Mouse (Mus musculus) brown adipose tissue, adult 24 weeks (tissue): Measurements from ENCODE around the gene Arid5b. TPM values are rescaled to one million over a fixed set of nuclear protein-coding genes. Genes with fewer than 3 reads are reported as not detected.

Source experiments
- H3K27ac ChIP-seq: fragments of 200-500 bp; replicated peaks from 2 replicates; pipeline ENCODE4 v1.5.1; 2012; ENCODE audit warnings: low read depth, mild to moderate bottlenecking, low read length
- H3K4me1 ChIP-seq: fragments of 200-500 bp; 2 replicates; pipeline ENCODE4 v1.6.1; 2012; ENCODE audit warnings: low read length, mixed read lengths; ENCODE audit not compliant: control insufficient read depth, insufficient read depth, insufficient read length
- H3K4me3 ChIP-seq: fragments of 200-500 bp; 2 replicates; pipeline ENCODE4 v1.5.1; 2012; ENCODE audit warnings: low read depth, mild to moderate bottlenecking, low read length, moderate library complexity; ENCODE audit not compliant: insufficient read depth
- polyA plus RNA-seq: library from polyadenylated mRNA; stranded (reverse); fragments of >200 nt; gene quantifications from 2 replicates; pipeline ENCODE4 v1.2.4, GENCODE M21; 2012; ENCODE audit not compliant: missing spikeins, insufficient read depth, insufficient read length

The Arid5b gene
- polyA plus RNA-seq, 1 experiment: 5.0 TPM

DNA sequence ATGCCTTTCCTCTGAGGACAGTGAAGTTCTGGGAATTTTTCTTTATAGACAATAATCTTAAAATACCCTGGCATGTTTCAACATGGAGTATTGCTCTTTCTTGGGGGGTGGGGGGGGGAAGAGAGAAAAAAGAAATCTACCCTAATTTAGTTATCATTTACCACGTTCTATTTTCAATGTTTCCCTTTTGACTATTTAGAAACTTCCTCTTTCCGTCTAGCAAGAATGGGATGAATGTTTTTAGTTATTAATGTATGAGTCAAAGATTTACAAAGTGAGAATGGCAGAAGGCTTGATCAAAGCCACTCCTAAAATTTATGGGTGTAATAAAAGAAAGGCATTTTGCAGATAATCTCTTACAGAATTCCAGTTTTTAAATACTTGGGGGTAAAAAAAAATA is 137.7 kb downstream of the Arid5b start:
- Histone ChIP-seq H3K4me1 (peaks cover 9% of the 10 kb centered on the region; the same call in 1 of the 2 replicates), H3K4me3 (no peak overlapping the region), H3K27ac (no peak overlapping the region)

DNA sequence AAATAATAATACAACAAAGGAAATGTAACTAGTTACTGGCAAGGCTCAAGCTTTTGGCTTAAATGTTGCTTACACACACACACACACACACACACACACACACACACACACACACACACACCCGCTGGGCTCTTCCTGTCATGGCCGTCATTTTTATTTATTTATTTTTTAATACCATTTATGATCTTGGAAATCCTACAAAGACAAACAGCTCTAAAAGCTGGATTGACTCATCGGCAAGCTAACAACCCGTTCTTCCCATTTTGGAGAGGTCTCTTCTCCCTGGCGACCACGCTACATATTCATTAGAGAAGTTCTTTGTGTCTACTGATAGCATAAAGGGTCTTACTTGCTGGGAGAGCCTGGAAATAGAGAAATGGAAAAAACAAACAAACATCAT is 138.2 kb downstream of the Arid5b start:
- H3K4me3 ChIP-seq: no peak overlapping the region
- H3K27ac ChIP-seq: no peak overlapping the region
- peaks cover 9% of the 10 kb centered on the region; the same call in 1 of the 2 replicates for H3K4me1 ChIP-seq

DNA sequence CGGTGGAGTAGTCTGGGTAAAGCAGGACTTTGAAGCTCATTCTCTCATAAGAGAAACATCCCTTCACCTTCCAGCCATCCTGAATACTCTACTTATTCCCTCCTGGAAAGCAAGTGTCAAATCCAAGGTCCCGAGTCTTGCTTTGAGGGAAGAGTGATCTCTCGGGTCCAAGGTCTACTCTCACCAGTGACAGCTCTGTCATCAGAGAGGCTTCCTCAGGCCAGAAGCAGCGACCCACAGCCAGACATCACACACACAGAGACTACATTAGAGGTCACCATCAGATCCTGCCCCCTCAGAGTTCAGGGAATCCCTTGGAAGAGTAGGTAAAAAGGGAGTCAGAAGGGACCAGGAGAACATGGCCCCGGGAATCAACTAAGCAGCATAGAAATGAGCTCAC is 140.4 kb downstream of the Arid5b start:
- Histone ChIP-seq H3K4me1 (peaks cover 9% of the 10 kb centered on the region; the same call in 1 of the 2 replicates), H3K27ac (no peak overlapping the region), H3K4me3 (no peak overlapping the region)

DNA sequence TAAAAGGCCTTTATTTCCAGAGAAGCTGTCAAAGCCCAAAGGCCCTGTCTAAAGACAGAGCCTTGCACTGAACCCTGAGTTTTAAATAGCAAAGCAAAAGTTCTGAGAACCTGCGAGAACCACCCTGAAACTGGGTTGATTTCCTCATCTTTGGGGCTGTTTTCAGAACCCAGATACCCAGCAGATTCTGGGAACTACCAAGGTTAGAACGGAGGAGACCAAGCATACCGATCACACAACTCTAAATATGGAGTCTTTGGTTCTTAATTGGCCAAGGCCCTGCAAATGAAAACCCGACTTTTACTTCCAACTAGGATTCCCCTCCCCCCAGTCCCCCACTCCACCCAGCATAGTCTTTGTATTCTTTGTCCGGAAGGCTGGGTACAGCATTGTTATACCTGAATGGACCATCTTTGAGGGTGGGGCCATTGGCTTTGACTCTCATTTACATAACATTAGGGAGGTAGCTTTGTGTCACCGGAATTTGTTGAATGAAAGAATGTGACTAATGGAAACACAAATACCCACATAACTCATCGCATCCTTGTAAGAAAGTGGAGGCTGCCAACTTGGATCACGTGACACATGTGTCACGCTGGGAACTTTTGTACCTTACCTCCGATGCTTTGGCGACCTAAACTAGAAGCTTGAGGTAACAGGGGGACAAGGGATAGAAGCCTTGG is 141.2 kb downstream of the Arid5b start:
- H3K27ac ChIP-seq: peak overlapping the region; percentile 93
- peaks cover 12% of the 10 kb centered on the region; the same call in 1 of the 2 replicates for H3K4me1 ChIP-seq
- H3K4me3 ChIP-seq: peak overlapping the region; percentile 85

DNA sequence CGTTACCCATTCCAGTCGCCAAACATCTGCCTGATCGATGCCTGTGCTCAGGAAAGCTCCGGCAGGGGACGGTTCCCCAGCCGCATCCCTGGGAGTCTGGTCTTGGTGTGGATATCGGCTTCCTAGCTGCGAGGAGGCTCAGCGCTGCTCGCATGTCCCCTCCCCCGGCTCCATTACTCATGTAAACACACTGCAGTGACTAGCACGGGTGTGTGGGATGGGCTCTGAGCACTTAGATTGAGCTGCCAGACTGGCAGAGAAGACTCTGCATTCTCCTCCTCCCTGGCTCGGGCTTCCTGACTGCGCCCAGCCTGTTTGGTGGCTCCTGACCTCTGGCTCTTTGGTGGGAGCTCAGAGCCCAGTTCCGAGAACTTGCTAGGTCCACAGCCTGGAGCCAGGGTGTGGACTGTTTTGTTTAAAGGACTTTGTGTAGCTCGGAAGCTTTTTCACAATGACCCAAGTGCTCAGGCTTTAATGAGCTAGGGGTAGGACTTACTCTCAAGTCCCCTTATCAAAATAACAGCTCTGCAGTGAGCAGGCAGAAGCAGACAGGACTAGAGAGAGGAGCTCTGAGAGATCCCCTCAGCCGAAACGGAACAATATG is 142.0 kb downstream of the Arid5b start:
- H3K4me3 ChIP-seq: peak overlapping the region; percentile 85
- peaks cover 12% of the 10 kb centered on the region; the same call in 1 of the 2 replicates for H3K4me1 ChIP-seq
- peak overlapping the region; percentile 93 for H3K27ac ChIP-seq

DNA sequence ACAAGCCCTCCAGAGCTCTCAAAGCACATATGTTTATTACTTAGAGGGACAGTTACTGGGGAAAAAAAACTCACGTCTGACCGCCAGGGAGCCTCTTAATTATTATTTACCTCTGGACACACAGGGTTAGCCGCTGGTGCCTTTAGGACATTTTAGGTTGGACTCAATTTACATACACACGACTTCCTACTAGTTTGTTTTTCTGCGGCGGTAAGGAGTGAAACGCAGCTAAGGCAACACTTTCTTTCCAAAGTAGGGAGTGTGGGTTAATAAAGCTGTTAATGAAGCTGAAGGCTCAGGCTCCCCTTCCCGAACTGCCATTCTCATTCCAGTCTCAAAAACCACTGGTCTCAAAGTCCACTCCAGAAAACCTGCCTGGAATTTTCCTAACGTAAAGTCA is 142.5 kb downstream of the Arid5b start:
- Histone ChIP-seq H3K4me1 (peaks cover 14% of the 10 kb centered on the region; the same call in 1 of the 2 replicates), H3K4me3 (peak overlapping the region; percentile 85), H3K27ac (peak overlapping the region; percentile 93)

DNA sequence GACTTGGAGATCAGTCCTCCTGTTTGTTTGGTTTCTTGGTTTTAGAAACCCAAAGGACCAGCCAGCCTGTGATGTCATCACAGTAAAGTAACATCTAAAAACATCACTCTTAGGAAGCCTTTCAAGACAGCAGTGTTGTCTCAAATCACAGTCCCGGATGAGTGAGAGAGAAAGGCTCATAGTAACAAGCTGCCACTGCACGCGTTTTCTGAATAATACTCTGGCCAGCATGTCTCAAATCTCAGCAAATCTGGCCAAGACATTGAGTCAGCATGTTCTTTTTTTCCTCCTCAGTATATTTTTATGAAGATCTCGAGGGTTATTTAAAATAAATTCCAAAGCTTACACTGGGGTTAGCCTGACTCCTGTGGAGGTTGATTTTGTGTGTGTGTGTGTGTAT is 143.1 kb downstream of the Arid5b start:
- Histone ChIP-seq H3K27ac (peak overlapping the region; percentile 93), H3K4me3 (peak overlapping the region; percentile 85), H3K4me1 (peaks cover 15% of the 10 kb centered on the region; the same call in 1 of the 2 replicates)

DNA sequence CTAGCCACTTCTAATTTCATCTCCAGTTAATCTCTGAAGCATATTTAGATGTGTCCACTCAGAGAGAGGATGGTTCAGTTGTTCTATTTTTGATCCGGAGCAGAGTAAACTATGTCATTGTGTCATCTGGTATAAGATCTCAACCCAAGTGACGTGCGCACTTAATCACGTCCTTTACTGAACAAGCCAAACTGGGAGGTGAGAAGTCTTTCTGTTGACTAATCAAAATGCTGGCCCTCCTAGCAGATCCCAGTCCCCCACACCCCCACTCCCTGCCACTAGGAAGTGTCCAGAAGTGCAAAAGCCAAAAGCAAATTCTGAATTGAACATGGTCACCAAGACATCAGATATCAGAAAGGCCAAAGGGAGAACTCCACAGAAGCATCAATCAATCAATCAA is 144.0 kb downstream of the Arid5b start:
- Histone ChIP-seq H3K4me1 (peaks cover 18% of the 10 kb centered on the region; the same call in 1 of the 2 replicates), H3K4me3 (peak overlapping the region; percentile 85), H3K27ac (peak overlapping the region; percentile 93)

DNA sequence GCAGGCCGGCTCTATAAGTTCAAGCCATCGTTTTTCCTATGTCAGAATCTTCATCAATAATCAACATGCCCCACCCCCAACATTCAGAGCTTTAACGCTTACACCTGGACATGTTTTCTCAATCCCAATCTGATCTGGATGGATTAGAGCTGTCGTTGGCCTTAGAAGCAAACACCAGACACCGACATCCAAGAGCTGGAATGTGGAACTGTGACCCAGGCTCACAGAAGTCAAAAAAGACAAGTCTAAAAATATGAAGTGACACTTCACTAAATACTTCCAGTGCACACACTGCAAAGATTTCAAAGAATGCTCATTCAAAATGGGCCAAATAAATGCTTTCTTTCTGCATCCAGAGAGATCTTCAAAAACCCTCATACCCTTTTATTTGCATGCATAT is 144.5 kb downstream of the Arid5b start:
- H3K4me1 ChIP-seq: peaks cover 18% of the 10 kb centered on the region

DNA sequence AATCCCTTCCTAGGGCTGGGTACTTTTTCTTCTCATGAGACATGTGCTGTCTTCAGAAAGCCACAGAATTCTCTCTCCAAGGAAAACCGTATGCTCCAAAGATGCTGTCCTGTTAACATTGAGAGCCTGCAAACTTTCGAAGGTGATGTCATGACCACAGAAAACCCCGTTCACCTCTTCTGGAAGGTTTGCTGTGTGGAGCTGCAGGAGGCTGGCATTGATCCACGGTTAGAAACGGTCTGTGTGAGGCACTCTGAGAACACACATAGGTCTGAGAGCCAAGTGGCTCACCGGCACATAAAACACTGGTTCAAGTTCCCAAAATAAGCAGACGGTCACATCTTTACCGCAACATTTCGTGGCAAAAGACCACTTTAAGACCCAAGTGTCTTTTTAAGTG is 145.9 kb downstream of the Arid5b start:
- peaks cover 24% of the 10 kb centered on the region for H3K4me1 ChIP-seq
- H3K4me3 ChIP-seq: peak overlapping the region; percentile 54
- peak overlapping the region; percentile 32; the same call in 1 of the 2 replicates for H3K27ac ChIP-seq

More for the DNA sequence above, 144.5 kb downstream of the Arid5b start:
- Histone ChIP-seq H3K4me3 (peak overlapping the region; percentile 54), H3K27ac (peak overlapping the region; percentile 85)

DNA sequence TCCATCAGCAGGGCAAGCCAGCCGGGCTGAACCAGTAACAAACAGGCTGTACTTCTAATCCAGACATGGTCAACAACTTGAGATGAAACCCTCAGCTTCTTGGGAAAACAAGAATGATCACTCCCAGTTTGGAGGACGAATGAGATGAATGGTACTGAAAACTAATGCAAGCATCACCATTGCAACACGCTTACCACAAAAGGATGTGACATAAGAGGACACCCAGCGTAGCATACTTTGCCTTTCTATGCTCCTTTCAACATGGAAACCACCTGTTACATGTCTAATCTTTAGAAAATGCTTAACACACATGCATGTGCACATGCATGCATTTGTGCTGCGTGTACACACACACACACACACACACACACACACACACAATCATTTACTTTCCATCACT is 146.4 kb downstream of the Arid5b start:
- Histone ChIP-seq H3K4me3 (peak overlapping the region; percentile 54), H3K4me1 (peaks cover 24% of the 10 kb centered on the region), H3K27ac (peak overlapping the region; percentile 32)

DNA sequence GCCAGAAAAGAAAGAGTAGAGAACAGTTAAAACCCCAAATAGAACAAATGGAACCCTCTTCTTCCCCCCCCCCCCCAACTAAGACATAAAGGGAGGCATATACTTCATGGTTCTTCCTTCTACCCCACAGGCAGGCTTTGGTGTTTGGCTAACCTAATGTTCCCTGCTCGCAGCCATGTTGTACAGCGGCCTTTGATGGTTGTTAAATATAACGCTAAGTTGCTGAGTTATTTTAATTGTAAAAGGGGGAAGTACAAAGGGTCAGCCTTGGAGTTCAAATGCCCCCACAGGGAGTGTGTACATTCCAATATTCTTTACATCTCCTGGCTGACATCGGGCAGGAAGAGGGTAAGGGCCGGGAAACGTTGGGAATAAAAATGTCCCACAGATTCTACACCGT is 148.9 kb downstream of the Arid5b start:
- peak overlapping the region; percentile 15; the same call in 1 of the 2 replicates for H3K4me3 ChIP-seq
- peak overlapping the region; percentile 64 for H3K27ac ChIP-seq
- peaks cover 26% of the 10 kb centered on the region for H3K4me1 ChIP-seq

DNA sequence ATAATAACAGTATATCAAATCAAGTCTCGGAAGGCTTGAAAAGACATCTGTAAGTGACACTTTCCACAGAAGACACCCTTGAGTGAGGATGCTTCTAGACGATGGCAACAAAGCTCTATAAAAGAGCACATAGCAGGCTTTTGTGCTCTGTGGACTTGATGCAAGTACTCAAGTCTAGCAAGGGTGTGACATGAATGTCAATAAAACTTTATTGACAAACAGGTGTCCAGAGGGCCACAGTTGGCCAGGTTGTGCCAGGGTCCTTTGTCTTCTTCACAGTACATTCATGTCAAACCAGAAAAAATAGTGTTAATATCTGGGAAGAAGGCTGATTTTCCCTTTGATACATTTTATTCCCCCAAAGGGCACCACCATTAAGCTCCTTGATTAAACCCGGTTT is 149.5 kb downstream of the Arid5b start:
- peak overlapping the region; percentile 95 for H3K27ac ChIP-seq
- H3K4me1 ChIP-seq: peaks cover 26% of the 10 kb centered on the region
- 0 out of 2 replicates have a peak overlapping the region, but pooled peaks have one; percentile 18 for H3K4me3 ChIP-seq

DNA sequence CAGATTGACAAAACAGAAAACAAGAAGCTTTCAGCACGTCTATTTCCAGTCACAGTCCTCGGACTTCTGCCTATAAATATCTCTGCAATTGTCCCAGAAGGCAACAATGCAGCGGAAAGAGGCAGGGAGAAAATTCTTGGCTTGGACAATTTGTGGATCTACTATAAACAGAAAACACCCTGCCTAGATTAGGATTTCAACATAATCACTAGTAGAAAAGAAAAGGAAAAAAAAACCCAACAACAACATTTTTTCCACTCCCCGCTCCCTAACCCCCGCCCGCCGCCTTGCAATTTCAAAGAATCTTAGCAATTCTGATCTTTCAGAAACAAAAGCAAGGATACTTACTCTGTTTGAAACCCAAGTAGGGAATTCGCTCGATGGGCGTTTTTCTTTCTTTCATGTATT is 150.1 kb downstream of the Arid5b start:
- Histone ChIP-seq H3K27ac (peak overlapping the region; percentile 95), H3K4me3 (peak overlapping the region; percentile 18; the same call in 1 of the 2 replicates), H3K4me1 (peaks cover 26% of the 10 kb centered on the region)

DNA sequence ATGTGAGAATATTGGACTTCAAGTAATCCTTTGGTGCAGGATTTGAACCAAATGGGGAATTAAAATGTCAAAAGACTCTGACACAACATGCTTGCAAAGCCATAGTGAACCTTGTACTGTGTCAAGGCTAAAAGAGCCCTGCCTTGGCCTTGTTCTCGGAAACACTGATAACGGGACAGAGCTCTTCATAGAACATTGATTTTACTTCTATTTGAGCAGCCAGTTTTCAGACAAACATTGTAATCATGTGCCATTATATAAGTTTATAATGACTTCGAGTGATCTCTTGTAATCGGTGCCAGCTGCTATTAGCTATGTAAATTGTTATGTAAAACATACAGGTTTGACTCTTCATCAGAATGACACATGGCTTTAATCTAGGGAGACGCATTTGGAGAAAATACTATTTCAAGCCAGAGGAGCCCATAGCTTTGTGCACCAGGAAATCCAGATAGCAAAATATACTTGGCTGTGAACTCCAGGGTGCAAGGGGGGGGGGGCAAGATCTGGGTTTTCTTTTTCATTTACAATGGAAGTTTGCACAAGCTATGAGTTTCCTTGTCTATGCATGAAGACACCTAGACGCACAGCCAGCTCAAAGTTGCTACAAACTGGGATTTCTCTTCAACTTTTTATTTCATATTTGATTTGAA is 150.8 kb downstream of the Arid5b start:
- no peak overlapping the region for H3K4me3 ChIP-seq
- H3K27ac ChIP-seq: peak overlapping the region; percentile 86
- H3K4me1 ChIP-seq: peaks cover 23% of the 10 kb centered on the region
